In genomic region chr15:84315276-84316046, GRCm38 (mm10) we compare ENCODE assay signal across 9 mouse cellular contexts. TPM values are rescaled to one million over a fixed set of nuclear protein-coding genes. Genes with fewer than 3 reads are reported as not detected.
DNase-seq lines count a peak whose midpoint lies in the region; ATAC-seq and TF ChIP-seq lines count a peak whose summit lies in the region.
"Had no signal": no experiment of that assay in that cellular context is flagged by ENCODE, and none has a peak within 500 bp of the region (broad histone marks: within the 10 kb centered on the region; RNA-seq: fewer than 3 reads in every experiment).

No protein-coding gene starts in this region.

- DNase-seq in left cerebral cortex, postnatal 4 days = peak; percentile 47
- DNase-seq in left cerebral cortex, postnatal 10 days (ENCODE audit: extremely low spot score in 1 of 2, low spot score in 2 of 2) = no peak
- DNase-seq in hindbrain, postnatal 0 days (ENCODE audit: low spot score) = peak; percentile 58
- DNase-seq in lung, embryonic 14.5 days = peak; percentile 88
- peak; percentile 22 for DNase-seq in stomach, postnatal 0 days (ENCODE audit: low spot score)
- DNase-seq in frontal cortex, adult 2 months (ENCODE audit: extremely low spot score in 1 of 2, low spot score in 1 of 2) = no peak
- DNase-seq in heart, postnatal 25 days (ENCODE audit: low spot score) = no peak
- no peak for DNase-seq in adrenal gland, postnatal 36 days

- H3K9me3 ChIP-seq in hindbrain, postnatal 0 days (ENCODE audit: low read length) = no peaks in the 10 kb centered on the region
- H3K9me3 ChIP-seq in lung, embryonic 14.5 days (ENCODE audit: low read depth, low read length) = no peaks in the 10 kb centered on the region
- H3K9me3 ChIP-seq in stomach, postnatal 0 days (ENCODE audit: control insufficient read depth, low read length) = no peaks in the 10 kb centered on the region
- H3K9me3 ChIP-seq: heart, embryonic 13.5 days had no signal

- no peaks in the 10 kb centered on the region for H3K36me3 ChIP-seq in hindbrain, postnatal 0 days (ENCODE audit: insufficient read depth, low read length)
- H3K36me3 ChIP-seq in lung, embryonic 14.5 days (ENCODE audit: insufficient read depth) = no peaks in the 10 kb centered on the region
- H3K36me3 ChIP-seq in stomach, postnatal 0 days (ENCODE audit: control insufficient read depth, insufficient read depth, low read length) = no peaks in the 10 kb centered on the region

- H3K4me2 ChIP-seq in hindbrain, postnatal 0 days (ENCODE audit: low read depth, low read length) = no peak overlapping the region
- H3K4me2 ChIP-seq in lung, embryonic 14.5 days = no peak overlapping the region
- H3K4me2 ChIP-seq in stomach, postnatal 0 days (replicated peaks; ENCODE audit: low read depth) = no peak overlapping the region
- H3K4me2 ChIP-seq: heart, embryonic 13.5 days had no signal

- 36% methylated on average over 15 of the region's 15 CpGs for WGBS in hindbrain, postnatal 0 days
- WGBS in lung, embryonic 14.5 days = 29% methylated on average over 15 of the region's 15 CpGs
- WGBS in stomach, postnatal 0 days = 50% methylated on average over 15 of the region's 15 CpGs

- no peak for TF ChIP-seq EP300 in stomach, postnatal 0 days (optimal IDR thresholded peaks at IDR 0.05)

- ATAC-seq in hindbrain, postnatal 0 days = 0 out of 2 replicates have a peak, but pooled peaks have one; percentile 40
- ATAC-seq in lung, embryonic 14.5 days (ENCODE audit: insufficient read depth) = peak; percentile 87
- peak; percentile 59; the same call in 1 of the 2 replicates for ATAC-seq in stomach, postnatal 0 days (ENCODE audit: low FRiP score, low TSS enrichment)

- peaks cover 18% of the 10 kb centered on the region; the same call in 1 of the 2 replicates for H3K4me1 ChIP-seq in hindbrain, postnatal 0 days (ENCODE audit: insufficient read depth, low read length)
- H3K4me1 ChIP-seq in lung, embryonic 14.5 days (ENCODE audit: insufficient read depth) = peaks cover 23% of the 10 kb centered on the region
- no peaks in the 10 kb centered on the region for H3K4me1 ChIP-seq in stomach, postnatal 0 days (replicated peaks; ENCODE audit: control insufficient read depth, insufficient read depth)

- TF ChIP-seq CTCF in hindbrain, postnatal 0 days (IDR thresholded peaks at IDR 0.05; ENCODE audit: low read depth) = no peak
- TF ChIP-seq CTCF in lung, embryonic 14.5 days (IDR thresholded peaks at IDR 0.05; ENCODE audit: low read depth) = no peak
- no peak for TF ChIP-seq CTCF in stomach, postnatal 0 days (IDR thresholded peaks at IDR 0.05; ENCODE audit: low read depth)

- intact Hi-C loops in left cerebral cortex, postnatal 4 days (cut with DNase I) = no loop called here
- intact Hi-C loops in left cerebral cortex, postnatal 10 days (cut with DNase I) = no loop called here
- intact Hi-C loops in heart, postnatal 25 days (cut with DNase I) = no loop called here

- H3K9ac ChIP-seq in hindbrain, postnatal 0 days (replicated peaks; ENCODE audit: low read length) = no peak overlapping the region
- no peak overlapping the region for H3K9ac ChIP-seq in lung, embryonic 14.5 days
- no peak overlapping the region for H3K9ac ChIP-seq in stomach, postnatal 0 days (ENCODE audit: low read length)
- H3K9ac ChIP-seq: heart, embryonic 13.5 days had no signal

- H3K27ac ChIP-seq in hindbrain, postnatal 0 days = peak overlapping the region; percentile 62; the same call in 1 of the 2 replicates
- peak overlapping the region; percentile 54; the same call in 1 of the 2 replicates for H3K27ac ChIP-seq in lung, embryonic 14.5 days (ENCODE audit: low read depth)
- H3K27ac ChIP-seq in stomach, postnatal 0 days (replicated peaks) = no peak overlapping the region
- H3K27ac ChIP-seq: heart, embryonic 13.5 days had no signal

- H3K4me3 ChIP-seq in hindbrain, postnatal 0 days (ENCODE audit: low read length) = no peak overlapping the region
- no peak overlapping the region for H3K4me3 ChIP-seq in lung, embryonic 14.5 days (ENCODE audit: low read depth, low read length)
- no peak overlapping the region for H3K4me3 ChIP-seq in stomach, postnatal 0 days (ENCODE audit: low read depth, low read length)
- H3K4me3 ChIP-seq: heart, embryonic 13.5 days had no signal

- H3K27me3 ChIP-seq in hindbrain, postnatal 0 days (ENCODE audit: insufficient read depth, low read length) = no peaks in the 10 kb centered on the region
- no peaks in the 10 kb centered on the region for H3K27me3 ChIP-seq in lung, embryonic 14.5 days (ENCODE audit: insufficient read depth, low read length)
- no peaks in the 10 kb centered on the region for H3K27me3 ChIP-seq in stomach, postnatal 0 days (ENCODE audit: control insufficient read depth, insufficient read depth, low read length)
- H3K27me3 ChIP-seq: heart, embryonic 13.5 days had no signal

RNA-seq across cellular contexts. Expression of gene Parvg, which starts 8.4 kb away (rescaled TPM):
- total RNA-seq in left cerebral cortex, postnatal 4 days (2021) = 1 to 10 TPM; 2.1 to 2.7 TPM
- total RNA-seq in left cerebral cortex, postnatal 10 days (2021) = 1 to 10 TPM; 5.1 to 6.6 TPM
- total RNA-seq in hindbrain, postnatal 0 days (2014; rRNA removed) = 1.1 and 1.4 TPM in 2 replicates
- 1.8 and 1.9 TPM in 2 replicates for polyA plus RNA-seq in hindbrain, postnatal 0 days (2015; fragmentation: Nextera tagmentation; extraction: Ambion mirVana)
- polyA plus RNA-seq in lung, embryonic 14.5 days (2014; fragmentation: Nextera tagmentation; extraction: Ambion mirVana) = 1.5 and 1.7 TPM in 2 replicates
- polyA plus RNA-seq in stomach, postnatal 0 days (2015; fragmentation: Nextera tagmentation; extraction: Ambion mirVana) = 1.3 TPM in 2 replicates
- 5.0 and 5.4 TPM in 2 replicates for polyA plus RNA-seq in frontal cortex, adult 2 months (2012; rRNA removed)
- 1 to 10 TPM; 1.3 to 1.4 TPM for total RNA-seq in heart, postnatal 25 days (2021)
- total RNA-seq in adrenal gland, postnatal 36 days (2021) = 1 to 10 TPM; 3.0 to 3.3 TPM

Comparison
In these comparisons a context has a peak if more than half of its experiments do, and no peak if none do; other contexts are left out.
1. DNase-seq: peak in left cerebral cortex, postnatal 4 days (single experiment), hindbrain, postnatal 0 days (single experiment), lung, embryonic 14.5 days (single experiment) and stomach, postnatal 0 days (single experiment); none in left cerebral cortex, postnatal 10 days (0 of 2), frontal cortex, adult 2 months (0 of 2), heart, postnatal 25 days (single experiment) and adrenal gland, postnatal 36 days (0 of 2).
2. Peak in every context shown above with its lines, with median percentiles within 50 percentile points of each other: ATAC-seq.